Mouse (Mus musculus) embryonic facial prominence, embryonic 13.5 days (tissue): ENCODE measurements around the gene Erp29. TPM values are rescaled to one million over a fixed set of nuclear protein-coding genes. Genes with fewer than 3 reads are reported as not detected.

Experiments
- ATAC-seq: fragments of 200-750 bp; cut with Nextera tagmentation; 2 replicates; pipeline ENCODE4 v1.8.0; 2017; ENCODE audit warnings: low read depth; ENCODE audit not compliant: insufficient number of reproducible peaks, insufficient read depth, low FRiP score, low TSS enrichment
- H3K27ac ChIP-seq: fragments of 300-500 bp; sonication (generic); 2 replicates; pipeline ENCODE4 v1.5.1; 2015; ENCODE audit warnings: moderate library complexity, mild to moderate bottlenecking, inconsistent platforms
- H3K27me3 ChIP-seq: fragments of 300-500 bp; sonication (generic); 2 replicates; pipeline ENCODE4 v1.6.1; 2015; ENCODE audit warnings: mild to moderate bottlenecking, inconsistent platforms
- H3K36me3 ChIP-seq: fragments of 300-500 bp; sonication (generic); 2 replicates; pipeline ENCODE4 v1.6.1; 2015; ENCODE audit warnings: mild to moderate bottlenecking, inconsistent platforms
- H3K4me1 ChIP-seq: fragments of 300-500 bp; sonication (generic); 2 replicates; pipeline ENCODE4 v1.6.1; 2015; ENCODE audit warnings: inconsistent platforms
- H3K4me2 ChIP-seq: fragments of 300-500 bp; sonication (generic); 2 replicates; pipeline ENCODE4 v1.6.1; 2015; ENCODE audit warnings: moderate library complexity, mild to moderate bottlenecking, inconsistent platforms
- H3K4me3 ChIP-seq: fragments of 300-500 bp; sonication (generic); 2 replicates; pipeline ENCODE4 v1.5.1; 2015; ENCODE audit warnings: mild to moderate bottlenecking, inconsistent platforms
- H3K9ac ChIP-seq: fragments of 300-500 bp; sonication (generic); 2 replicates; pipeline ENCODE4 v1.6.1; 2015; ENCODE audit warnings: mild to moderate bottlenecking, inconsistent platforms
- H3K9me3 ChIP-seq: fragments of 300-500 bp; sonication (generic); 2 replicates; pipeline ENCODE4 v1.6.1; 2016; ENCODE audit warnings: inconsistent platforms
- WGBS: fragments of 180-500 bp; shearing (Covaris S2); methylation state at CpG from one replicate; pipeline ENCODE4 v1.1.7; 2015; ENCODE audit warnings: mixed read lengths; 5-methylcytosine and 5-hydroxymethylcytosine counted together
- polyA plus RNA-seq: library from polyadenylated mRNA; unstranded; fragments of >200 nt; fragmentation: Nextera tagmentation; extraction: Ambion mirVana; gene quantifications from 2 replicates; pipeline ENCODE4 v1.2.1, GENCODE M21; 2015

Erp29 gene
- polyA plus RNA-seq, 1 experiment from 2014 or later = 160 TPM

- under 1% methylated on average over 23 of the region's 45 CpGs for WGBS
- peaks cover 20% of the 10 kb centered on the region for H3K36me3 ChIP-seq
- H3K27ac ChIP-seq = peak within 1 kb of the TSS; percentile 74
Measured at GRCm38 (mm10) chr5:121385461-121386119, 66.7 kb downstream of the Erp29 start, which contains the start of gene Trafd1. TSS of gene Trafd1 (minus strand) at chr5:121385632.

GRCm38 (mm10) chr5:121384757-121385460 is 67.4 kb downstream of the Erp29 start:
- peak overlapping the region; percentile 71 for H3K4me2 ChIP-seq
- H3K9me3 ChIP-seq = 0 out of 2 replicates have a peak, but pooled peaks cover 6% of the 10 kb centered on the region
- peak; percentile 49; the same call in 1 of the 2 replicates for ATAC-seq
- peak overlapping the region; percentile 83 for H3K9ac ChIP-seq
- peak overlapping the region; percentile 78 for H3K4me3 ChIP-seq
- peaks cover 28% of the 10 kb centered on the region for H3K4me1 ChIP-seq
- H3K27ac ChIP-seq = peak overlapping the region; percentile 74
- H3K36me3 ChIP-seq = peaks cover 27% of the 10 kb centered on the region
- WGBS = 3% methylated on average over 36 of the region's 47 CpGs
- H3K27me3 ChIP-seq = no peaks in the 10 kb centered on the region

More at GRCm38 (mm10) chr5:121385461-121386119, 66.7 kb downstream of the Erp29 start, which contains the start of gene Trafd1:
- ATAC-seq = peak; percentile 92
- Histone ChIP-seq H3K4me3 (peak within 1 kb of the TSS; percentile 78), H3K4me1 (peaks cover 28% of the 10 kb centered on the region), H3K4me2 (peak within 1 kb of the TSS; percentile 71), H3K9ac (peak within 1 kb of the TSS; percentile 83), H3K9me3 (0 out of 2 replicates have a peak, but pooled peaks cover 5% of the 10 kb centered on the region), H3K27me3 (no peaks in the 10 kb centered on the region)

GRCm38 (mm10) chr5:121383857-121384756 is 68.2 kb downstream of the Erp29 start:
- peak overlapping the region; percentile 83 for H3K9ac ChIP-seq
- H3K27ac ChIP-seq = no peak overlapping the region
- 45% methylated on average over 10 of the region's 10 CpGs for WGBS

GRCm38 (mm10) chr5:121380692-121381091 is 71.6 kb downstream of the Erp29 start:
- Histone ChIP-seq H3K9me3 (0 out of 2 replicates have a peak, but pooled peaks cover 6% of the 10 kb centered on the region), H3K4me2 (no peak overlapping the region), H3K36me3 (peaks cover 66% of the 10 kb centered on the region), H3K4me3 (no peak overlapping the region), H3K9ac (no peak overlapping the region), H3K27ac (no peak overlapping the region), H3K4me1 (peaks cover 13% of the 10 kb centered on the region), H3K27me3 (no peaks in the 10 kb centered on the region)
- WGBS = 94% methylated on average over 2 of the region's 2 CpGs
- no peak for ATAC-seq

More at GRCm38 (mm10) chr5:121383857-121384756, 68.2 kb downstream of the Erp29 start:
- Histone ChIP-seq H3K36me3 (peaks cover 35% of the 10 kb centered on the region), H3K27me3 (no peaks in the 10 kb centered on the region), H3K4me1 (peaks cover 28% of the 10 kb centered on the region), H3K9me3 (0 out of 2 replicates have a peak, but pooled peaks cover 6% of the 10 kb centered on the region), H3K4me3 (peak overlapping the region; percentile 78), H3K4me2 (peak overlapping the region; percentile 71)
- ATAC-seq = no peak

- H3K27me3 ChIP-seq = no peaks in the 10 kb centered on the region
- H3K4me2 ChIP-seq = no peak overlapping the region
- ATAC-seq = no peak
- no peak overlapping the region for H3K9ac ChIP-seq
- no peak overlapping the region for H3K27ac ChIP-seq
- no peak overlapping the region for H3K4me3 ChIP-seq
- 91% methylated on average over 13 of the region's 13 CpGs for WGBS
- H3K4me1 ChIP-seq = peaks cover 5% of the 10 kb centered on the region
- H3K36me3 ChIP-seq = peaks cover 83% of the 10 kb centered on the region
- 0 out of 2 replicates have a peak, but pooled peaks cover 6% of the 10 kb centered on the region for H3K9me3 ChIP-seq
Measured at GRCm38 (mm10) chr5:121378678-121379256, 73.5 kb downstream of the Erp29 start.

Other genes with a start within 250 kb of the Erp29 start
- gene Rpl6, start 248.0 kb downstream of the Erp29 start, polyA plus RNA-seq = 726 and 753 TPM in 2 replicates
- gene Hectd4, start 232.3 kb downstream of the Erp29 start, polyA plus RNA-seq = 4.7 and 7.1 TPM in 2 replicates
- gene Trafd1, start 66.9 kb downstream of the Erp29 start, polyA plus RNA-seq = 74.6 and 80.7 TPM in 2 replicates
- gene Naa25, start 54.6 kb downstream of the Erp29 start, polyA plus RNA-seq = 39.2 and 40.8 TPM in 2 replicates
- 1.3 TPM in 2 replicates for gene Tmem116, start 613 bp downstream of the Erp29 start, polyA plus RNA-seq
- gene Adam1b, start 50.9 kb upstream of the Erp29 start, polyA plus RNA-seq = not detected in 2 replicates
- 2.3 and 2.5 TPM in 2 replicates for gene Adam1a, start 93.0 kb upstream of the Erp29 start, polyA plus RNA-seq
- not detected in 2 replicates for gene Gm42878, start 93.0 kb upstream of the Erp29 start, polyA plus RNA-seq
- gene Mapkapk5, start 93.4 kb upstream of the Erp29 start, polyA plus RNA-seq = 49.4 and 55.2 TPM in 2 replicates
- 259 and 281 TPM in 2 replicates for gene Aldh2, start 141.3 kb upstream of the Erp29 start, polyA plus RNA-seq
- gene Acad12, start 166.4 kb upstream of the Erp29 start, polyA plus RNA-seq = 1.2 and 1.9 TPM in 2 replicates
- gene Acad10, start 208.0 kb upstream of the Erp29 start, polyA plus RNA-seq = 1.9 and 2.1 TPM in 2 replicates
- gene Brap, start 208.1 kb upstream of the Erp29 start, polyA plus RNA-seq = 44.5 and 44.7 TPM in 2 replicates